Mouse (Mus musculus) brain, embryonic 18.5 days (tissue): Measurements from ENCODE around the gene Wdfy3.
"Not testable (repeated sequence)": the region's sequence is repeated elsewhere in the genome, so short reads cannot be mapped to it uniquely, and the experiment has no call there.

Source experiments
- DNase-seq: peaks from one replicate; pipeline ENCODE4 v3.0.0-alpha.2; 2012; ENCODE audit warnings: low read depth, low spot score

The Wdfy3 gene

DNA sequence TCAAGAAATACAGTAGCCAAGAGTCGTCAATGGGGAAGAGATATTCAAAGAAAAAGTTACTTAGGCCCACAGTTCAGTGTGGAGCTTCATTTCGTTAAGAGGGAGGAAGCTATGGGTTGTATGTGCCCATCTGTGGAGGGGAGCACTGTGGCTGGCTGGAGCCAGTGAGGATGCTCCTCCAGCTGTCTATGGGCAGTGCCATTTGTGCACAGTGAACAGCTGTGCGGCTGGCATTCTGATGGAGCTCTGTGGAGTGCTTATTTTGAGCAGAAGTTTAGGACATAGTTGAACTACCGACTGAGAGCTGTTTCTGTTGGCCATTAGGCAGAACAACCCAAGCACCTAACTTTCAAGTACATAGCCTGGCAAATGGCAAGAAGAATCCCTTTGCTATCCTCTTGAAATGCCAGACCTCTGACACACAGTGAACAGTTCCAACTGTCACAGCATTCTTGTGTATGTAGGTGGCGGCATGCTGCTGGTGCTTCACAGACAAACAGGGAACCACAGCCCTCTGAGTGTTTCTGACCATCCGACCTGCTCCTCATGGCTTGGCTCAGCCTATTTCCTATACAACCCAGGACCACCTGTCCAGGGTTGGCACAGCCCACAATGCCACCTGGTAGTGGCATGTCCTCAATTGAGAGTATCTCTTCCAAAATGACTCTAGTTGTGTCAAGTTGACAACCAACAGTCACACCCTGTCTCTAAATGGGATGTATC lies 177.9 kb downstream of the Wdfy3 start:
- DNase-seq, result no peak

DNA sequence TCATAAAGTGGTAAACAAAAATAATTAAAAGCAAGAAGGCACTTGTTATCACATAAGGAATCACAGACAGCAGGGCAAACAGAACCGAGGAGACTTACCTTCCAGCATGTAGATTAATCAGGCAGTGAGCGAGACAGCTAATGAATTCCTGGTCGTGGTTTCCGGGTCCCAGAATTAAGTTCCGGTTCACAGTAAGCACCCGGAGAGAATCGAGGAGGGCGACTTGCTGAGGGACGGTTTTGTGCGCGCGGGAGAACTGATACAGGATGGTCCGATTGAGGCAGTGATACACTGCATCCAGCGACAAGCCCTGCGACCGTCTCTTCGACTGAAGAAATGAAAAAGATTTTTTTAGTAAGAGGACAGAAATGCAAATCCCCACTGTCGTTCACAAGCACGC lies 181.7 kb downstream of the Wdfy3 start:
- DNase-seq, result no peak

DNA sequence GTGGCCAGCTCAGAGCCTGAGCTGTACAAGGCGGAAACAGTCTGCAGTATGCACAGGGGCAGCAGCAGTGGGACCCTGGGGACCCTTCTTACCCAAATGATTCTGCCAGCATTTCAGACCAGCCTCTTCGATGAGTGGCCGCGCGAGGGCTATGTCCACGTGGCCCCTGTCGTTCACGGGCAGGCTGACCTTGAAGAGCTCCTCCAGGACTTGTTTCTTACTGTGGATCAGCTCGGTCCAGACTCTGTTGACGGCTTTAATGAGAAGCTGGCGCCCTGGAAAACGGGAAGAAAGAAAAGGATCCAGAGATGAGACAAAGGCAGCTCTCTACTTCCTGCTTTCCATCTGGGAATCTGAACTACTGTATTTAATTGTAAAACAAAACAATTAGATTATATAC lies 184.7 kb downstream of the Wdfy3 start:
- no peak for DNase-seq

DNA sequence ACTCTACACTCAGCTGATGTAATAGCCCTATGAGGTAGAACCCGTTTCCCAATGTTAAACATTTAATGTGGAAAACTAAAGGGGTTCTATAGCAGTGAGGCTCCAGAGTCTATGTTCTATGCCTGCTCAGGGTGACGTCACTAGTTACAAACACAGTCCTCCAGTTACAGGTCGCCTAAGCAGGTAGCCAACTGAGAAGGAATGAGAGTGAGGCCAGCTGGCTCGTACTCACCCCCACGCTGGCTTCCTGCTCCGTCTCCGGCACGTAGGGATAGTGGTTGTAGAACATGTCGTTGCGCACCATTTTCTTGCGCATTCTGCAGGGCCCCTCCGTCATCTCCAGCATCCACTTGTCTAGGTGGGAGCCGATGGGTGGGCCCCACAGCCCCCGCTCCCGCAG lies 187.5 kb downstream of the Wdfy3 start:
- DNase-seq, result no peak

DNA sequence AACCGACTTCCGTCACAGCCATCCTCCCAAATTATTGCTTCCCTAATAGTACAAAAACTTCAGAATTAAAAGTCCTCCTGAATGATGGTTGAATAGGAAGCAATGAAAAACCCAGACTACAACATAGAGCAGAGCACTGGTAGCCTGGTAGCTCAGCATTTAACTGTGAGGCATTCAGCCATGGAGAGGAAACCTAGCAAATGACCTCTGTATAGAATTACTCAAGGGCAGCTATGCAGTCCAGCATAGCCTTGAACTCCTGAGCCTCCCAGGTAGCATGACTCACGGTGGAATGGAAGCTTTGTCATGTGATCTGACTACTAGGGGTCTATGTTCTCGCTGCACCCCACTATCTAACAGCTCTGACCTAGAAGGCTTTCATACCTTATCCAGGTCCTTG lies 189.8 kb downstream of the Wdfy3 start:
- no peak for DNase-seq

DNA sequence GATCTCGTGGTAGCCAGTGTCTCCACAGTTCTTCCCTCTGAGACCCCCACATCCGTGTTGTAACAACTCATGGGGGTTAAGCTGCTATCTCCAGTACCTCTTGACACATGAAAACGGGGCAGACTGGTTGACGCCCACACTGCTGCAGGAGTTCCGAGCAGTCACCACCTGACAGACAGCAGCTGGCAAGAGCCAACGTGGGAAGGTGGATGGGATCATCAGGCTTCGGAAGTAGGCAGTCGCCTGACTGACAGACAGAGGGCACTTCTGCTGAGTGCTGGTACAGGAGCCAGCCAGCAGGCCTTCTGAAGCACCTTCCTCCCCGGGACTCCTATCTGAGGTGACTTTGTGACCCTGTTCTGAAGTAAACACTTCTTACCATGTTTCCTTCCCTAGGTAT lies 191.3 kb downstream of the Wdfy3 start:
- DNase-seq, result no peak

DNA sequence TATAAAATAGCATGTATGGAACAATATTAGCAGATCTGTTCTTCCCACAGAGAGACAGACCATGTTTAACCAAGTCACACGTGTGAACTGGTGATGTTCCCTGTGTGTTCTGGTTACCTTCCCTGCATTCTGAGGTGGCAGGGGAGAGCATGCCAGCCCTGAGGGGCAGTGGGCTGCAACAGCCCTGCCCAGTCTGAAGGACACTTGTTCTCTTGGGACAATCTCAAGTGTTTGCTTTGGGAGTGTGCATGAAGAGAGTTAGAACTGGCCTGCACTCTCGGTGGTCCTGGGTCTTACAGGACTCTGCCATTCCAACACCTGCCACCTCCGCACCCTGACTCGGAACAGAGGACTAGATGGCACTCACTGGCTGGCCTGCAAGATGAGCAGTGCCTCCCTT lies 193.5 kb downstream of the Wdfy3 start:
- no peak for DNase-seq

DNA sequence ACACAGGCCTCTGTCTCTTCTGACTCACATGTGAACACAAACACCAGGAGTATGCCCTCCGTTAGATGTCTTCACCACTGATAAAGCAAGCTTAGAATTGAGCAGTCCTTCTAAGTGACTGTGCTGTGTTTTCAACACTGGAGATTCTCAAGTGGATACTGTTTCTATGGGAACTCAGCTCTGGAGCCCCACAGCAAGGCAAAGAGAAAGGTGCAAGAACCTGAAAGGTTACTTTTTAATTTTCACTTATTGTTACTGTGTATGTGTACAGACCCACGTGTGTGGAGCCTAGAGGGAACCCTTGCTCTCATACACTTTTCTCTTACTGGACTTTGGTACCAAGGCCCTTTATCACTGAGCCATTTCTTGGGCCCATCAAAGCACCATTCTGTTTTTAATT lies 203.0 kb downstream of the Wdfy3 start:
- no peak for DNase-seq

DNA sequence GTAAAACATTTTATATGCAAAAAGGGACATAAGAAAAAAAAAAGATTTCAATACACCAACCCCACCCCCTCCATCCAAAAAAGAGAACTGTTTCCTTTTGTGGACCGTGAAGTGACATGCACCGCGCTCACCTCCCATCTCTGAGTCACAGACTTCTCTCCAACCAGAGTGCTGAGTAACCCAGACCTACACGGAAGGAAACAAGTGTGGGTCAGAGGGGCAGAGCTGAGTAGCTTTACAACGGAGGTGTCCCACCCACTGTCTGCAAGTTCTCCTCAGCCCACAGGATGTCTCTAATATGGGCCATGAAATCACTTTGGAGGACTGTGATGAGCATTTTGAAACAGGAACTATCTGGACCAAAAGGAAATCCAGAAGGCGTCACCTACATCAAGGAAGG lies 205.8 kb downstream of the Wdfy3 start:
- DNase-seq, result no peak

DNA sequence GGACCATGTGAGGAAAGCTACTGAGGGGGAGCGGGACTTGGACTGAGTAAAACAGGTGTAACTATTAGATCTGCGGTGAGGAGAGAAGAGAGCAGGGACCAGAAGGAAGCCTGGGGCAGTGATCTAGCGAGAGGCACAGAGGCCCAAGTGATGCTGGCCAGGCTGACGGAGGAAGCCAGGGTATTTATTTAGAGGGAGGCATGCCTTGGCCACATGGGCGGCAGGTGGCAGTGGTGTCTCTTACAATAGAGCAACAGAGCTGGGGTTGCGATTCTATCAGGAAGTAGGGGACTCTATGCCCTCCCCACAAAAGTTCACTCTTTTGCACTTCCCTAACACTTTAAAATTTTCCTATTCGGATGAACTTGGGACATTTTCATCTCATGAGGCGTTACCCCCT lies 207.1 kb downstream of the Wdfy3 start:
- no peak for DNase-seq

DNA sequence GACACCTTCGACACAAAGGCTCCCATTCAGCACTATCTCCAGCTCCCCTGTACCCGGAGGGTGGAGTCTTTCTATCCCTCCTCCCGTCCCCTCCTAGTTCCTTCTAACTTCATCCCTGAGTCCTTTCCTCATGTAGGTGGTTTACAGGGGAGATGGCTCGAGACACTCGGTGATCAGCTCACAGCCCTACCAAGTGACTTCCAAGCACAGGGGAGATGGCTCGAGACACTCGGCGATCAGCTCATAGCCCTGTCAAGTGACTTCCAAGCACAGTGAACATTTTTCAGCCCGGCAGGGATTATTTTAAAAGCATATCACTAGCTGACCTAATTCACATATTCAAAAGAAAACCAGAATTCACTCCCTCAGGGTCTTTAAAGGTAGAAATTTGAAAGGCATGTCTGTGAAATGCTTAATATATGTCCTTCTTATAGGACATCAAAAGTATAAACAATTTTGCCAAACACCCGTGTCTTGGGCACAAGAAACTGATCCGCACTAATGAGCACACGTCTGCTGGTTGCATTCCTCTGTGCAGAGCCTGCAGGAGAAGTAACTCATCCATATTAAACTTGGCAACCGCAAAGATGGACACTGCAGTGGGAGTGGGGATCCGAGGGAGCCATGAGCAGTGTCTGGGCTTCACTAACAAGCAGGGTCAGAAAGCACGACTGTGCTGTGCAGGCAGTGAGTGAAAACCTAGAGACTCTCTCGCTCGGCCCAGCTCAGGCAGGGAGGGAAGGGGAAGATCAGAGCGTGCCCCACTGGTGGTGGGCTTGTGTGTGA lies 207.7 kb downstream of the Wdfy3 start:
- no peak for DNase-seq

DNA sequence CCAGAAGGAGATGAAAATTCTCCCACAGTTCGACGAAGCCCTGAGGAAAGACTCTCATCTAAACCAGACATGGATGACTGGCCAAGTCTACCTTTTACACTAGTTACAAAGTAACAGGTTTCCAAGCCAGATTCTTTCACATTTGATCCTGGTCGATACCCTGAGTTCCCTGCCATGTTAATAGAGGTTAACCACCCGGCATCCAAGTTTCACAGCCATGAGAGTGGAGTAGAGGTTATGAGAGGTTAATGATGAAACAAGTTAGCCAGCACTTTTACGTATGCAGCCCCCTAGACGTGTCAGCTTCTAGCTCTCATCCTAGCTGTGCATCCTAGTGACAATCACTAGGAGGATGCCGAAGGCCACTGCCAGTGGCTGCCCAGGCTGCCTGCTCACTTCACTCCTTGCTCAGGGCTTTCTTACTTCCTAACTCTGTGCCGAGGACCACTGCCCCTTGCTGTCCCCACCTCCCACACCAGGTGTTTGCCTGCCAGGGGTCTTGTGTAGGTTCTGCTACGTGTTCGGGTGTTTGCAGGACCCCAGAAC lies 210.8 kb downstream of the Wdfy3 start:
- no peak for DNase-seq

DNA sequence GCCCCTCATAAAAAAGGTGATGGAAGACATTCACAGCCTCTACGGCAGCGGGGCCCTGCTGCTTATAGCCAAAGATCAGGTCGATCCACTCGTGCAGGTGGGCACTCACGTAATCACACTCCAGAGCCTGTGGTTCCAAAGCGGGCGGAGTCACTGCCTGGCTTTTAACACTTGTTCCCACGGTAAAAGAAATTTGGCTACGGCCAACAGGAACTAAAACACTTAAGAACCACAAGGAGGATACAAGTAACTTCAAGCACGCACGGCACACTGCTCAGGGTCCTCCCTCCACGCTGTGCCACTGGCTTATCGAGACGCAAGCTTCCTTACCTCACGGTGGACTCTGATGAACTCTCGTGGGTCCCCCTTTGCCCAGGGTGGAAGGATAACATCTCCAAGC lies 214.2 kb downstream of the Wdfy3 start:
- no peak for DNase-seq

DNA sequence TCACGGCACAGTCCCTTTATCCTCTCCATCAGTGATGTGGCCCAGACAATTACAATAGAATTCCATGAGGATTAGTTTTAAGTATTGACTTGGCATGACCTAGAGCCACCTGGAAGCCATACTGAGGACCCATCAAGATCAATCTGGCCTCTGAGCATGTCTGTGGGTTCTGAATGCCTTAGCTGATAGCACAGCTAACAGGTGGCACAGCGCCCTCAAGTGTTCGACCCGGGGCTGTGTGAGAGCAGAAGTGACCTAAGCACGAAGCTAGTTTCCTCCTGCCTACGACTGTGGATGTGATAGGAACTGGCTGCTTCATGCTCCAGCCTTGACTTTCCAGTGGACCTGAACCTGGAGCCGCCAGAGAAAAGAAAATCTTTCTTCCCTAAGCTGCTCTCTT lies 215.1 kb downstream of the Wdfy3 start:
- no peak for DNase-seq

DNA sequence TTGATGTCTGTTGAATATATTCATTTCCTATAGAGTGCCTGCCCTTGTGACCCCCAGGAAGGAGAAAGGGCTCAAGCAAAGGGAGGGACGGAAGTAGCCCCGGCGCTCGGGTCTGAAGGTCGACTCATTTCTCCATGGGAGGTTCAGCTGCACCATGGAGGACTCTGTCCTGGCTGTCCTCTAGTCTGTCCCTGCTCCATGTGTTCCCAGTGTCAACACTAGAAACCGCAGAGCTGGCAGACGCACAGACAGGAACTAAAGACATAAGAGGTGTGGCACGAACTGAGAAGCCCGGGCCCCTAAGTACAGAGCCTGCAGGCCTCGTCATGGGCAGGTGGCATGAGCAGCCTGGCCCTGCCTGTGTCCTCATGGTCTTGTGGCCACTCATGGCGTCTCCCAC lies 215.6 kb downstream of the Wdfy3 start:
- DNase-seq, result no peak

DNA sequence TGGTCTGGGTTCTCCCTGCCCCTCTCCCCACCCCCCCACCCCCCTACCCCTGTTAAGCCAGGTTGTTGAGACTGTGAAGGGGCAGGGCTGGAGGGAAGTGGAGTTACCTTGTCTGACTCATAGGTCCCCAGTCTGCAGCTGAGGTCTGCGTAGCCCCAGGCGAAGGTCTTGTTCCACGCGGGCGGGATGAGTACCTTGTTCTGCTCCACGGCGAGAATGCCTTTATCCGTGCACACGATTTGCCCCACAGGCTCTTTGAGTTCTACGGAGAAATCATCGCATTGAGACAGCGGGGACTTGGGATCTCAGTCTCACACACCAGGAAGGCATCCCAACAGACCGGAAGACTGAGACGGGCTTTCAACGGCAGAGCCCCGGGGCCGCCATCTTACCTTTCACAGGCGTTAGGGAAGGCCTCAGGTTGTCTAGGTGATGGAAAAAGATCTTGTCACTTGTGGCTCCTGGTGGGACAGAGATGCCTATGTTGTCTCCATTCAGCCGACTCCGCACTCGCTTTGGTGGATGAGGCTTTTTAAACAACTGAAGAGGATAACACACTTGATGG lies 217.5 kb downstream of the Wdfy3 start:
- no peak for DNase-seq

DNA sequence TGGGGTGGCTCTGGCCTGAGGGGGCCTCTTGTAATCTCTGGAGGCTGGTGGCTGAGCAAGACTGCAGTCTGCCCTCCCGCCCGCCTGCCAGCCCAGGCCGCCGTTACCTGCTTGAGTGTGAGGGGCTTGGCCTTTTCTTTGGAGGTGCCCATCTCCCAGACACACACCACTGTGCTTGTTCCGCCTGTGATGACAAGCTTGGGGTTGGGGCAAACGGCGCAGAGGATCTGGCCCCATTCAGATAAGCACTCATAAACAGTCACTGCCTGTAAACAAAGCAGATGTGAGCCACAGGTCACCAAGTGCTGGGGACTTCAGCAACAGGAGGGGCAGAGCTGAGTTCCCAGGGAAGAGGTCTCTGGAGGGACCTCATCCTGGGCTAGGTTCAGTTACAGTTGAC lies 218.6 kb downstream of the Wdfy3 start:
- DNase-seq, result no peak

DNA sequence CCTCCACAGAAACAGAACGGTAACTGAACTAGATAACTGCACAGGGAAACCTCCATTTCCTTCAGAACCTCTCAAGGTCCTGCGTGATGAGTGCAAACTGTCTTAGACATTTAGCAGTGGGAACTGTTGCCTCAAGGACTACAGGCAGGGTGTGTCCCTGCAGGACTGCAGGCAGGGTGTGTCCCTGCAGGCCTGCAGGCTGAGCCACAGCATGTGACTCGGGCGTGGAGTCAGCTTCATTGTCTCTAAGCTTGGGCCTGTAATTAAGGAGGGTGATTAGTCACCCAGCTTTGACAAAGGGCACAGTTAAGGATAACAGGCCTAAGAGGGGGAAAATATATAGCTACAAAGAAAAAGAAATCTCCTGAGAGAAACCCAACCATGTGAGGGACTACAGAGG lies 222.0 kb downstream of the Wdfy3 start:
- DNase-seq, result no peak

DNA sequence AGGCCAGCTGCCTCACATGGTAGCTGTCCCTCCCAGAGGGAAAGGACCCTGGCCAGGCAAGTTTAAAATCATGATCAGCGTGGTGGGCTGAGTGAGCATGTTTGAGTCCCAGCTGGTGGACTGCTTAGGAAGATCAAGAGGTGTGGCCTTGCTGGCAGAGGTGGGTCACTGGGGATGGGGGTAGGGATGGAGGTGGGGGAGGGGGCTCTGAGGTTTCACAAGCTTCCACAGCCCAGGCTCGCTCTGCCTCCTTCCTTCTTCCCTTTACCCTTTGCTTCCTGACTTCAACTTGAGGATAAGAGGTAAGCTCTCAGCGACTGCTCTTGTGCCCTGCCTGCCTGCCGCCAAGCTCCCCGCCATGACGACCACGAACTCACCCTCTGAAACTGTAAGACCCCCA lies 222.4 kb downstream of the Wdfy3 start:
- DNase-seq, result no peak

DNA sequence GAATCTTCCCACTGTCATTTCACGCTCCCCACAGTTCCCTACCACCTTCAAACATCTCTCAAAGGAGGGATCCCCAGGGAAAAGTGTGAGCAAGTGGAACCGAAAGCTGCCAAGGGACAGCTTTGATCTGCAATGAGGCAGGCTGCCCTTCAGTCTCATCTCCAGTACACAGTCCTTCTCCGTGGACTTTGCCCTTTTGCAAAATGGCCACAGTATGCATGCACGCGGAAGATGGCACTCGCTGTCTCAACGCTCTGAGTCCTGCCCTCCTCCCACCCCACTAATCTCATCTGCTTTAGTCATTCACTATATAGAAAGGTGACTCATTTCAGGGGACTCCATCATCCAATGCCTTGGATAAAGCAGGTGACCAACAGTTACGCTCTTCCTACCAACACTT lies 223.8 kb downstream of the Wdfy3 start:
- no peak for DNase-seq

DNA sequence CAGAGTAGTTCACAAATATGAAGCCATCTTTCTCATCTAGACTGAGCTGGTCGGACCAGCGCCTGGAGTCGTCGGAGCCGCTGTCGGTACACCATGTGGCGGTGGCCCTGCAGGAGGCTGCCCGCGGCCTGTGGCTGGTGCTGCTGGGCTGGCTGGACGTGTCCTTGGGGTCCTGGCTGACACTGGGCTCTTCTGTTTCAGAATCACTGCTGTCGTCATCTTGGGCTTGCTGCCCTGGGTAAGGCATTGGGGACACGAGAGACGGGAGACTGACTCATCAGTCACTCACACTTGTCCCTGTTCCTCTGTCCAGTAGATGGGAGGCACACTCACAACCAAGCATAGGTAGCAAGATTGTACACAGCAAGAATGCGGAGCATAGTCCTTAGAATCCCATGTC lies 224.7 kb downstream of the Wdfy3 start:
- no peak for DNase-seq

DNA sequence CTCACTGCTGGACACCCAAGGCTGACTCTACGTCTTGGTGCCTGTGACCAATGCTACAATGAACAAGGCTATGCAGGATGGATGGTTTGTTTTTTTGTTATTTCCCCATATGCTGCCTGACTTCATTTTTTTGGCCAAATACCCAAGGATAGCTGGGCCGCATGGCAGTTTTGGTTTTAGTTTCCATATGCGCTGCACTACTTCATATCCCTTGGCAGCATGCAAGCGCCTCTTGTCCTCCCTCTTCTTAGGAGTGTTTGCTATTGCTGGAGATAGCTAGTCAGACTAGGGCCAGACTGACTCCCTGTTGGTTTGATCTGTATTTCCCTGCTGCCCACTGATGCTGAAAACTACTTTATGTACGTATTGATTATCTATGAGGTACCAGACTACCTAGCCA lies 229.2 kb downstream of the Wdfy3 start:
- DNase-seq, result no peak

DNA sequence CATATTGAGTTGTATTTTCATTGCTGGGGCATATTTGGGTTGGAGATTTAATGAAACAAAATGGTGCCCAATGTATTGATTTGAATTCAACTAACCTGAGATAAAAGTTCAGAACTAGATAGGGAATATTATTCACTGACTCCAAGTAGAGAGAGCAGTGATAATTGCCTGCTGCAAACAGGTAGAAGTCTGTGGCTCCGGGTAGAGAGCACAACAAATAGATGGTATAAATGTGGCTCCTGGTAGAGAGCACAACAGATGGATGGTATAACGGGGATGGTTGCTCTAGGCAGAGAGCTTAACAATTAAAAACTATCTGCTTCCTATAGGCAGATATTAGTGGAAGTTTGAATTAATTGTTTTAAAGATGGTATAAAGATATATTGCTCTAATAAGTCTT lies 232.1 kb downstream of the Wdfy3 start:
- not testable (repeated sequence) for DNase-seq
